Mouse (Mus musculus) cerebellum, postnatal 36 days (tissue): ENCODE data around the gene Eif3k.

ENCODE experiments used
- DNase-seq, 2 experiments: peaks; one replicate each; pipeline ENCODE4 v3.0.0; 2021 to 2022; ENCODE audit warnings: mixed read lengths in 2 of 2

Gene Eif3k

DNA sequence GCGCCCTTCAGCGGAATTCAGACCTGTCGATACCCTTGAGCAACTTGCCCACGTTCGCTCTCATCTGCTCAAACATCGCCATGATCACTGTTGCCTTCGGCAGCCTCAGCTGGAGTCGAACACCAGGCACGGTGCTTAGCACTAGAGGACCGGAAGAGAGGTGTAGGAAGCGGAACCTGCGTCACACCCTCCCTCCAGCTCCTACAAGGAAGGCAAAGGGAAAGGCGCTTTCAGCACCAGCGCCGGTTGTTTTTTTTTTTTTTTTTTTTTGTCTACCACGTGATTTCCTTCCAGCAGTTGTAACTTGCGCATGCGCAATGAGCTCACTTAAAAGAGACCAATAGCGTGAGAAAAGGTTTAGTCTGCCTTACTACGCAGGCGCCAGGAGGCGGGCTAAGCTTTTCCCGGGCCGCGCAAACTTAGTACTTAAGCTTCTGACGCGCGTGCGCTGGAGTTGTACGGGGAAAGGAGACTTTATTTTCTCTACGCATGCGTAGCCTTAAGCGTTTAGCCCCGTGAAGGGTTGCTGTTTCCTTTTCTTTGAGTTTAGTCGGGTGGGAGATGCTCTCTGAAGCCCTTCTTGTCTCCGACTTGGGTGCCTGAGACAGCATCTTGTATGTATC, at the start of gene Eif3k, which contains the start of gene Map4k1:
TSS of gene Eif3k (minus strand) at position 214 of the 623 bp plus-strand sequence.
TSS of gene Map4k1 (plus strand) at position 400 of the 623 bp plus-strand sequence.
- DNase-seq: peak; percentile 93 to 97

DNA sequence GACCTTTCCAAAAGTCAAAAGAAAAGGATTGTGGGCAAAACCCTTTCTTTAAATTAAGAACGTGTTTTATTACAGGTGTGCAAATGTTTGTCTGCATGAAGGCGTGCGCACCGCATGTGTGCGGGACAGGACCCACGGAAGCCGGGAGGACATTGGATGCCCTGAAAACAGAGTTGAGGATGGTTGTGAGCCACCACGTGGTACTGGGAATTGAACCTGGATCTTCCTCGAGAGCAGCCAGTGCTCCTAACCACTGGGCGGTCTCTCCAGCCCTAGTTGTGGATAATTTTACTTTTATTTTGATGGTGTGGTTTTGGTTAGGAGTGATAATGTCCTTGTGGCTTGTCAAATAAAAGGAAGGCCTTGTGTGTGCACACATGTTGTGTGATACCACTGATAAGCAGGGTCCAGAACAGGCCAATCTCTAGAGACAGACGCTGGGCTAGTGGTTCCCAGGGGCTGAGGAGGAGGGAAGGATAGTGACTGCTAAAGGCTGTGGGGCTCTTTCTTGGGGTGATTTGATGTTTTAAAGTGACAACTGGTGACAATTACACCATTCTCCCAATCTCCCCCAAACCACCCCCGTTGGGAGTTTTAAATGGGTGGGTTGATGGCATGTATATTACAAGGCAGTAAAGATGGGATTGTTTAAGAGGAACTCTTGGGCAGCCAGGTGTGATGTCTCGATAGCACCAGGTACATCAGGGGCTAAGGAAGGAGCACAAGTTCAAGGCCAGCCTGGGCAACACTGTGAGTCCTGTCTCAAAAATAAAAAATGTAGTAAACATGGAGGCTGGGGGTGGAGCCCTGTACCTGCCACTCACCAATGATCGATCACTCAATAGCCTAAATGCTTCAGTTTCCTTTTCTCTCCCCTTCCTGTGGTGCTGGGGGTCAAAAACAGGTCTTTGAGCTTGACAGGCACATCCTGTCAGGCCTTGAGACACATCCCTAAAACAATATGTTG, 48.3 kb upstream of the Eif3k start:
- DNase-seq: no peak

DNA sequence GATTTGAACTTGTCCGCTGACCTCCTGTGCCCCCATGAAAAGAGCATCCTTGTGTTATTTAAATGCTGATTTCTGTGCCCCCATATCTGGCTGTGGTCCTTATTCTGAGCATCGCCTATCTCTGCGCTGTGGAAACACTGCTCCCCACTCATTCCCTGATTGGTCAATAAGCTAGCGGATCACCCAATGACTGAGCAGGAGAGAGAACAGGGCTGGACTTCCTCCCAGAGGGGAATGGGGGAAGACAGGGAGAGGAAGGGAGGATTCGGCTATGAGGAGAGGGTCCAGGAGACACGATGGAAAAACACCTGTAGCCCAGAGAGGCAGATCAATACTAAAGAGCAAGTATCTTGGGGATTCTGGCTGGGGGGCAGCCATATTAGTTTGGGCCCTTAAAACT, 47.1 kb upstream of the Eif3k start:
- DNase-seq: no peak

- no peak for DNase-seq
These were observed 45.1 kb upstream of the Eif3k start for GRCm38 (mm10) chr7:29026811-29027210.

DNA sequence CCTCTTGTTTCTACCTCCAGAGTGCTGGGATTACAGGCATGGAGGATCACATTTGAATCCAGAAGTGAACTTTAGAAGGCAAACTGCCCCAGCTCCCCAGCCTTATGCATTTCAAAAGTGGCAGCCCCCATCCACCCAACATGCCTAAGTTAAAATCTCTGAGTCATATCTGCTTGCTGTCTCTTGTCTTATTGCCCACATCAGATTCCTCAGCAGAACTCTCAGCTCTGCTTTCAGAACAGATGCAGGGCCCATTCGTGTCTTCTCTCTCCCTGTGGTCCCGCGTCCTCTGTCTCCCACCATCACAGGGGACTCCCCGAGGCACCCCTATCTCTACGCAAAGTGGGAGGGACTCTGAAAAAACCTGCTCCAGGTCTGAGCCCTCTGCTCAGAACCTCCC, 44.5 kb upstream of the Eif3k start:
- no peak for DNase-seq

GRCm38 (mm10) chr7:29025566-29025965, 43.9 kb upstream of the Eif3k start:
- DNase-seq: no peak

GRCm38 (mm10) chr7:29023514-29023913, 41.9 kb upstream of the Eif3k start:
- DNase-seq: no peak

DNA sequence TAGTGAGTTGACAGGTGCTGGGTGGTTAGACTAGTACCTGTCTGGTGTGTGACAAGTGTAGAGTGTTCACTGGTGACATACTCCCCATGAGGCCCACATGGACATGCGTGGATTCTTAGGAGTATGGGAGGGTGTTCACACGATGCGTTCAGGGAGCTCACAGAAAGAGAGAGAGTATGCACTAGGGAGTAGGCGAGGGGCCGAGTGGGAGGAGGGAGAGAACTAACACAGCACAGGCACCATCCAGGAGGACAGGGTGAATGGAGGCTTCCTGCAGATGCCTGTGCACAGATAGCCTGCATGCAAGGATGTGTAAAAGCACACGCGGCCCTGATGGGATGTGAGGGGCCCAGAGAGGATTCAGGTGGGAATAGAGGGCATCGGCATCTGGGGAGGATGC, 40.8 kb upstream of the Eif3k start:
- no peak for DNase-seq

GRCm38 (mm10) chr7:29019447-29020220, 38.0 kb upstream of the Eif3k start:
- no peak for DNase-seq

GRCm38 (mm10) chr7:29017222-29017621, 35.6 kb upstream of the Eif3k start:
- no peak for DNase-seq

DNA sequence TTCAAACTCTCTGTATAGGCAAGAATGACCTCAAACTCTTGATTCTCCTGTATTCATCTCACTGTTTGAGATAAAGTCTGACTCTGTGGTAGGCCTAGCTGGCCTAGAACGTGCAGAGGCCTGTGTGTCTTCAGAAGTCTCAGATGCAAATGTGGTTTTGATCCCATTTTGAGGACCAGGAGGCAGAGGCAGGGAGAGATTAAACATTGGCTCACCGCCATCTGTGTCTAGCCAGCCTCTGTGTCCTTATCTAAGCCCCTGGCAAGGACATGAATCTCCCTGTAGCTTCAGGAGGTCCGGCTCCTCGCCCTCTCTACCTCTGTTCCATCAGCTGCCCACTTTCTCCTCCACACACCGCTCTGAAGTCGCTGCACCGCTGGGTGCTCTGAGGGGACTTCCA, 34.8 kb upstream of the Eif3k start:
- DNase-seq: no peak

GRCm38 (mm10) chr7:29014984-29015383, 33.3 kb upstream of the Eif3k start:
- no peak for DNase-seq

DNA sequence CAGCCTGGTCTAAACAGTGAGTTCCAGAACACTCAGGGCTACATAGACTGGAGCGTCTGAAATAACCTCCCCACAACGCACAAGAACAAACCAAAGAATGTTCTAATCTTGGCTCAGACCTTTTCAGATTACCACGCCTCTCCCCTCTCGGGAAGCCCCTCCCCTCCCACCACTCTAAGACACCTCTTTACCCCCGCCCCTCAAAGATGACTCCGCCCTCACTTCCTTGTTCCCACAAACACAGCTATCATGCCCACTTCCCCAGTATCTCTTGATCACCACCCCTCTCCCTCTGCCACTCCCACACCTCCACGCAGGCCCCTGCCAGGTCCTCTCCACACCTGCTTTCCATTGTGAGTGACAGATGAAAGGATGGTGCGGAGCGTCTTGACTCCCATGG, 27.1 kb upstream of the Eif3k start:
- no peak for DNase-seq

DNA sequence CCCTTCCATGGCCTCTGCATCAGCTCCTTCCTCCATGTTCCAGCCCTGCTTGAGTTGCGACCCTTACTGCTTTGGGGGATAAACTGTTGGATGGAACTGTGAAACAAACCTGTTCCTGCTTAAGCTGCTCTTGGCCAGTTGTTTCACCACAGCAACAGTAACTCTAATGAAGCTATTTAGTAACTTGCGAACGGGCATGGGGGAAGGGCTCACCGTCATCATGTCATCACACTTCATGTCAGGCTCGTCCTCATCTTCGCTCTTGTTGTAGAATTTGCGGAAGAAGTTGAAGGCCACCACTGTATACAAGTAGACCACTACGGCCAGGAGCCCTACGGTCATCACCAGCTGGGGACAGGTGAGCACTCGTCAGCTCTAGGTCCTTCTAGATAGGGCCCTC, 26.5 kb upstream of the Eif3k start:
- DNase-seq: no peak

GRCm38 (mm10) chr7:29007224-29008101, 25.8 kb upstream of the Eif3k start:
- no peak for DNase-seq

GRCm38 (mm10) chr7:29000651-29001605, 19.3 kb upstream of the Eif3k start:
- DNase-seq: no peak

- DNase-seq: no peak
These were observed 11.7 kb upstream of the Eif3k start for GRCm38 (mm10) chr7:28993402-28993801.

GRCm38 (mm10) chr7:28992997-28993396, 11.3 kb upstream of the Eif3k start:
- DNase-seq: no peak

DNA sequence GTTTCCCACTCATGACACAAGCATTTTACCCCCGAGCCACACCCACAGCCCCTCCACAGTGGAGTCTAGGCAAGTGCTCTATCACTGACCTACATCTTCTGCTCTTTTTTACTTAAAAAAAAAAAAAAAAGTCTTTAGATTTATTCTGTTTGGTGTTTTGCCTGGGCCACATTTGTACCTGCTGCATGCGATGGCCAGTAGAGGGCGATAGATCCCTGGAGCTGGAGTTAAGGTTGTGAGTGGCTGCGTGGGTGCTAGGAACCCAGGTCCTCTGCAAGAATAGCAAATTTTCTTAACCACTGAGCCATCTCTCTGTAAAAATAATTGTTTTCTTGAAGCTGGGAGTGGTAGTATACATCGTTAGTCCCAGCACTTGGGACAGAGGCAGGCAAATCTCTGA, 10.0 kb upstream of the Eif3k start:
- no peak for DNase-seq

- DNase-seq: no peak
These were observed 9.2 kb upstream of the Eif3k start for GRCm38 (mm10) chr7:28990766-28991273.

- no peak for DNase-seq
These were observed 3.5 kb upstream of the Eif3k start for GRCm38 (mm10) chr7:28985207-28985606.
